Mouse (Mus musculus) megakaryocyte, embryonic 14.5 days (primary cell): Measurements from ENCODE around the gene Pou2af1.

ENCODE experiments used
- FLI1 ChIP-seq: IDR thresholded peaks from 2 replicates; pipeline ENCODE4 v1.6.1; 2012; ENCODE audit warnings: low read length, inconsistent platforms, mixed read lengths
- GATA1 ChIP-seq: IDR thresholded peaks from 3 replicates; pipeline ENCODE4 v1.6.1; 2012; ENCODE audit warnings: mixed read lengths, low read length, inconsistent platforms, borderline replicate concordance

GRCm38 (mm10) chr9:51169133-51169532, 44.4 kb upstream of the Pou2af1 start:
- TF ChIP-seq FLI1 (no peak), GATA1 (no peak)
